Mouse (Mus musculus) leukemia stem cell, adult 10-12 weeks (primary cell): ENCODE measurements around the gene Gkn3. TPM values are rescaled to one million over a fixed set of nuclear protein-coding genes. Genes with fewer than 3 reads are reported as not detected.

ENCODE experiments used
- polyA plus RNA-seq: library from polyadenylated mRNA; stranded (reverse); fragments of >175 nt; gene quantifications from 2 replicates; pipeline ENCODE4 v1.2.3, GENCODE M21; 2012; ENCODE audit warnings: low replicate concordance

Gkn3 gene
- not detected in 2 replicates for polyA plus RNA-seq

DNA sequence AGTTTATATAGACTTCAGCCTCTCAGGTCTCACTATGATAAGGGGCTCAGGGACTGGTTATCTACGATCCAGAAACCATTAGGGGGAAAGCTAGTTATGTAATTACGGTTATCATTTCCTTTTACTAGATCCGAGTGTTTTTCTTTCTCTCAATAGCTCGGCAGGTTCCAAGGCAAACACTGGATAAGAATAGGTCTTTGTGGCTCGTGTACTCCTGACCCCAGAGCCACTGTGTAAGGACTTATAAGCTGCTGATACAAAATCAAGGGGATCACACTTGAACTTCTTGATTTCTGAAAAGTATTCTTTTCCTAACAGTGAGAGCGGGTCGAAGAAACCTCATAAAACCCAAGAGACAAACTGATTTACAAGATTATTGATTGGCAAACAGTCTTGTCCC lies at the start of gene Gkn3:
Gkn3 (minus strand) TSS at position 59 of the 400 bp plus-strand sequence.

DNA sequence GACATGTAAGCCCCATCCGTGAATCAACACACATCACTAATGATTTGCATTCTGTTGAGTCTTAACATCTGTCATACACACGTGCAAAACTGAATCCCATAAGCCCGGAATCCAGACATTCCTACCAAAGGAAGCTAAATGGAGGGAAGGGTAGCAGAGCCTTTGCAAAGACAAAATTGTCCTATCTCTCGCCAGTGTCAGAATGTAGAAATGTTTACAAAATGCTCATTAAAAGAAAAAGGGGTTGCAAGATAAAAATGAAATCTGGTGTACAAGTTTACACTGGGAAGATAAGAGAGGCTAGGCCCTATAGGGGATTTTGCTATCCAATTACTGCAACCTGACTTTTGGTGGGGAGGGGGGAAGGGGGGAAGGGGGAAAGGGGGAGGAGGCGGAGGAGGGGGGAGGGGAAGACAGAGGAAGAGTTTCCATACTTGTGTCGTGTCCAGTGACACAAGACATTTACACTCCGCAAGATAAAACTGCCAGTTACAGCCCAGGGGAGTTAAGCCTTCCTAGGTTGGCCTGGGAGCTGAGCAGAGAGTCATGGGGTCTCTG lies 39.8 kb upstream of the Gkn3 start, which contains the start of gene Bmp10:
Bmp10 (plus strand) TSS at position 508 of the 558 bp plus-strand sequence.

DNA sequence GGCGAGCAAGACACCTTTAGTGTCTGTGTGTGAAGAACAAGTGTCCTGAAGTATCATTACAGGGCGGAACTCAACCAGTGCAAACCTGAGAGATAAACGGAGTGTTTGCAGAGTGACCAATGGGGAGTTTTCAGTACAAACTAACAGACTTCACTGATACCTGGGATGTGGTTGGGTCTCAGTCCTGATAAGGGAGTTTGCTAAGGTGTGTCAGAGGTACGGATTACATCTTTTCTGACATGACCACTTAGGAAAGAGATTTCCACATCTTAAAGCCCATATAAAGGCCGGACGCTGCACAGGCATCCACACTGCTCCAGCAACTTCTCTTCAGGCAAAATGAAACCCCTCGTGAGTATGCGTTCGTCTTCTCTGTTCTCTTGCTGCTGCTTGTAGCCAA lies 15.7 kb downstream of the Gkn3 start, which contains the start of gene Gkn2:
Gkn2 (plus strand) TSS at position 301 of the 400 bp plus-strand sequence.

DNA sequence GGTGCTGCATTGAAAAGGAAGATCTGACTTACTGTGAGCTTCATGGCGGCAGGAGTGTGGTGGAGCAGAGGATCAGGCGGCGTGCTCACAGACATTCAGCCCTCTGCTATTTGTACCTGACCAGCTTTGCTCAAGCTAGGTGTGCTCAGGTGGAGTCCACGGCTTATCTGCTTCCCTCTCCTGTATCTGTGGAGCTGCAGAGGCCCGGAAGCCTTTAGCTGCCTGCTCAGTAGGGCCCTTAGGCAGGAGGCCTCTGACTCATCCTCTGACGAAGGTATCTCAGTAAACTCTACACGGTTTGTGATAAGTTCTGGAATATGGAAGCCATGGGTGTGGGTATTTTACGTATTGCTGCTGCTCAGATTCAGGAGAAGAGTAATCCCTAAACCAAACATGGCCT lies 37.9 kb downstream of the Gkn3 start, which contains the start of gene Gkn1:
Gkn1 (minus strand) TSS at position 114 of the 400 bp plus-strand sequence.

DNA sequence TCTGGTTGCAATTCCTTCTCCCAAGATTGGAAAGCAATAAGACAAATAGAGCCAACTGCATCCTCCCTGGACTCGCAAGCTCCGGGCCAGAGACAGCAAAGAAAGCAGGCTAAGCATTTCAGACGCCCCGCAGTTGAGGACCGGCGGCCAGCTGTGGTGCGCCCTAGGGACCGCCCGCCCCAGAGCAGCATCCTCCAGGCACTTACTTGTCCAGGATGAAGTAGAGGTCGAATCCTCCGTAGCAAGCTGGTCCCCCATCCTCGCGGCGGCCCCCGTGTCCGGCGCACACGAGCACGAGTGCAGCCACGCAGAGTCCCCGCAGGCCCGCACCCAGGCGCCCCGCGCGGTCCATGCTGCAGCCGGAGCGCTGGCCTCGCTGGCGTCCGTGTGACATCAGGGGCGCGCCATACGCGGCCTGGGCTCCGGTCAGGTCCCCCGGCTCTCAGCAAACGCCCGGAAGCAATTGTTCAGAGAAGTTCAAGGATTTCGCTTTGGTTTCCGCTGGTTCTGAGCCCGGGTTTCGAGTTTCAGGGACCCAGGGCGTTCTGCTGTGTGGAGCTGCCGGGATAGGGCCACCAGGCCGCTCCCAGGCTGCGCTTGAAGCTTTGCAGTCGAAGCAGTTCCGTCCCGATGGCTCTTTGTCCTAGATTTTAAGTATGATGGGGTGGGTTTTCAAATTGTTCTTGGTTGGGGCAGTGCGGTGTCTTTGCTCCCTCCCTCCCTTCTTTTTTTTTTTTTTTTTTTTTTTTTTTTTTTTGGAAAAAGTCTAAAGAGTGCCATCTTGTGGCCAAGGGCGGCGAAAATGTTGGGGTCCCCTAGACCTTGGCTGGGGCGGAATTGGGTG lies 53.4 kb downstream of the Gkn3 start, which contains the start of gene Antxr1:
Antxr1 (minus strand) TSS at position 731 of the 844 bp plus-strand sequence.

Other genes with a start within 250 kb of the Gkn3 start
- gene Antxr1, start 53.1 kb downstream of the Gkn3 start, polyA plus RNA-seq = 0.07 and 0.28 TPM in 2 replicates
- gene Gkn1, start 38.0 kb downstream of the Gkn3 start, polyA plus RNA-seq = not detected in 2 replicates
- not detected in 2 replicates for gene Gkn2, start 15.6 kb downstream of the Gkn3 start, polyA plus RNA-seq
- gene Bmp10, start 40.1 kb upstream of the Gkn3 start, polyA plus RNA-seq = not detected in 2 replicates
- 2.2 and 3.6 TPM in 2 replicates for gene Arhgap25, start 144.3 kb upstream of the Gkn3 start, polyA plus RNA-seq
- 0.57 and 0.87 TPM in 2 replicates for gene Prokr1, start 201.8 kb upstream of the Gkn3 start, polyA plus RNA-seq